Mouse (Mus musculus) liver, adult 2 months (tissue): ENCODE results near the gene Nav2. TPM values are rescaled to one million over a fixed set of nuclear protein-coding genes. Genes with fewer than 3 reads are reported as not detected.

Experiments
- DNase-seq: peaks from one replicate; pipeline ENCODE4 v3.0.0-alpha.2; 2011; ENCODE audit warnings: low read depth, low spot score; ENCODE audit errors: extremely low read depth
- H3K27ac ChIP-seq: fragments of 200-500 bp; replicated peaks from 2 replicates; pipeline ENCODE4 v1.5.1; 2012; ENCODE audit warnings: low read depth, mild to moderate bottlenecking, control low read depth, inconsistent platforms, low read length; ENCODE audit not compliant: insufficient read depth
- H3K27me3 ChIP-seq: fragments of 200-500 bp; 2 replicates; pipeline ENCODE4 v1.6.1; 2012; ENCODE audit warnings: mild to moderate bottlenecking, moderate library complexity, low read length, inconsistent platforms; ENCODE audit not compliant: control insufficient read depth, insufficient read depth
- H3K36me3 ChIP-seq: fragments of 200-500 bp; 2 replicates; pipeline ENCODE4 v1.6.1; 2012; ENCODE audit warnings: low read length, inconsistent platforms; ENCODE audit not compliant: control insufficient read depth, insufficient read depth
- H3K4me1 ChIP-seq: fragments of 200-500 bp; 2 replicates; pipeline ENCODE4 v1.6.1; 2011; ENCODE audit warnings: low read length; ENCODE audit not compliant: control insufficient read depth, insufficient read depth
- H3K4me3 ChIP-seq: fragments of 200-500 bp; 2 replicates; pipeline ENCODE4 v1.5.1; 2011; ENCODE audit warnings: low read depth, mild to moderate bottlenecking, control low read depth, low read length, moderate library complexity; ENCODE audit not compliant: insufficient read depth
- H3K79me2 ChIP-seq: fragments of 200-500 bp; 2 replicates; pipeline ENCODE4 v1.6.1; 2012; ENCODE audit warnings: inconsistent platforms, mild to moderate bottlenecking, low read length, moderate library complexity; ENCODE audit not compliant: control insufficient read depth, insufficient read depth
- H3K9ac ChIP-seq: fragments of 200-500 bp; 2 replicates; pipeline ENCODE4 v1.6.1; 2012; ENCODE audit warnings: low read depth, mild to moderate bottlenecking, control low read depth, inconsistent platforms, low read length
- CTCF ChIP-seq: fragments of 200-500 bp; IDR thresholded peaks from 2 replicates; pipeline ENCODE4 v1.5.1; 2011; ENCODE audit warnings: low read depth, low read length, control low read depth
- POLR2A ChIP-seq: fragments of 200-500 bp; IDR thresholded peaks from 2 replicates; pipeline ENCODE4 v1.6.1; 2011; ENCODE audit warnings: low read length, control low read depth; ENCODE audit not compliant: insufficient read depth; ENCODE audit errors: extremely low read depth
- WGBS: fragments of 180-500 bp; shearing (Covaris S2); methylation state at CpG from one replicate; pipeline ENCODE4 v1.1.7; 2018; 5-methylcytosine and 5-hydroxymethylcytosine counted together
- polyA plus RNA-seq: library from polyadenylated mRNA; depleted of rRNA; stranded (reverse); fragments of >200 nt; gene quantifications from 2 replicates; pipeline ENCODE4 v1.2.3, GENCODE M21; 2012
- total RNA-seq: library from RNA; depleted of rRNA; stranded (reverse); fragments of >200 nt; gene quantifications from 2 replicates; pipeline ENCODE4 v1.2.3, GENCODE M21; 2014

Nav2 gene
- total and polyA plus RNA-seq, 2 experiments = 11.1 to 17.6 TPM

DNA sequence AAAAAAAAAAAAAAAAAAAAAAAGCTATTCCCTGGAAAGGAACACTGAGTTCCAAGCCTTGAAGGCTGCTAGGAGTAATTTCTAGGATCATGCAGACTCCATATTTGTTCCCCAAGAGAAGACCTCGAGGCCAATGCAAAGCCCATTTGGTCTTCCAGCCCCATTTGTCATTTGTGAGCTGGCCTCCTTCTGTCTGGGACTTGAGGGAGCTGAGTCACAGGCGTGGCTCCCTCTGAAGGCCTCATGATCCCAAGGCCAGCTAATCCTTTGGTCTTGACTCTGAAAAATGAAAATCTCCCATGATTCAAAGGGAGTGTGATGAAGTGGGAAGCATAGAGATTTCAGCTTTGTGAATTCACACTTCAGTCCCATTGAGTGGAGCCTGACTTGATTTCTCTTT lies 370.0 kb downstream of the Nav2 start:
- WGBS = 76% methylated on average over 2 of the region's 2 CpGs
- no peak overlapping the region for H3K27ac ChIP-seq
- no peaks in the 10 kb centered on the region for H3K36me3 ChIP-seq
- no peaks in the 10 kb centered on the region for H3K27me3 ChIP-seq
- H3K79me2 ChIP-seq = no peaks in the 10 kb centered on the region
- H3K4me1 ChIP-seq = no peaks in the 10 kb centered on the region
- no peak overlapping the region for H3K4me3 ChIP-seq
- no peak overlapping the region for H3K9ac ChIP-seq
- TF ChIP-seq CTCF (no peak), POLR2A (no peak)
- DNase-seq = no peak

DNA sequence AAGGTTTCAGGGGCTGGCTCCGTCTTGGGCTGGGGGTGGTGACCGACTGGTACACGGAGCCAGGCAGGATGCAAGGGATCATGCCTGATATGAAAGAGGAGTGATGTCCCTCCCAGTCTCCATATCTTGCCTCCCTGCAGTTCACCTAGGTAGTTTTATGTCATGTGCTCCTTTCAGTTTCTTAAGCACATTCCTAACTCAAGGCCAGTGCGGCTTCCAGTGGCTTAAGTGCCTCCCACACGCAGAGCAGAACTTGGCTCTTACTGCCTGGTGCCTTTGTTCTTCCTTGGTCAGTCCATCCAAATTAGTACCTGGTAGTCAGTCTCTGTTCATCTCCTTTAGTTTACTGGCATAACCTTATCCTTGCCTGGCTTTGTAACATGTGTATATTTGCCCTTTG lies 371.9 kb downstream of the Nav2 start:
- WGBS = 91% methylated on average over 5 of the region's 5 CpGs
- Histone ChIP-seq H3K9ac (no peak overlapping the region), H3K4me1 (no peaks in the 10 kb centered on the region), H3K36me3 (no peaks in the 10 kb centered on the region), H3K4me3 (no peak overlapping the region), H3K27ac (no peak overlapping the region), H3K27me3 (no peaks in the 10 kb centered on the region), H3K79me2 (no peaks in the 10 kb centered on the region)
- no peak for TF ChIP-seq CTCF
- DNase-seq = no peak

DNA sequence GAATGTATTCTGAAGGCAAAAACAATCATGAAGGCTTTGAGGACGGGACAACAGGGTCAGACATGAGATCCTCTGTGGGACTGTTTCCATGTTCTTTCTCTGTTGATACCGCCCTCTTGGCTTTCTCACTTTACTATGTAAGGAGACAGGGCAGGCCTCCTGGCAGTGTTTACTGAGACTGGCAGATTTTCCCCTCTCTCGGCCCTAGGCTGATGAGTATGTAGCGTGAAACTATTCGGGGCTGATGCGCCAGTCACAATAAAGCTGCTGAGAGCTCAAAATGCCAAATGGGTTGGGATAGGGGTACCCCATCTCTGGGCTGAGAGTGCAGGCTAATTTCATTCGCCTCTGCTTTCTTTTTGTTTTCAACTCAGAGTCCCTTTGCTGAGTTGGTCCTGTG lies 373.9 kb downstream of the Nav2 start:
- 96% methylated on average over 7 of the region's 7 CpGs for WGBS

DNA sequence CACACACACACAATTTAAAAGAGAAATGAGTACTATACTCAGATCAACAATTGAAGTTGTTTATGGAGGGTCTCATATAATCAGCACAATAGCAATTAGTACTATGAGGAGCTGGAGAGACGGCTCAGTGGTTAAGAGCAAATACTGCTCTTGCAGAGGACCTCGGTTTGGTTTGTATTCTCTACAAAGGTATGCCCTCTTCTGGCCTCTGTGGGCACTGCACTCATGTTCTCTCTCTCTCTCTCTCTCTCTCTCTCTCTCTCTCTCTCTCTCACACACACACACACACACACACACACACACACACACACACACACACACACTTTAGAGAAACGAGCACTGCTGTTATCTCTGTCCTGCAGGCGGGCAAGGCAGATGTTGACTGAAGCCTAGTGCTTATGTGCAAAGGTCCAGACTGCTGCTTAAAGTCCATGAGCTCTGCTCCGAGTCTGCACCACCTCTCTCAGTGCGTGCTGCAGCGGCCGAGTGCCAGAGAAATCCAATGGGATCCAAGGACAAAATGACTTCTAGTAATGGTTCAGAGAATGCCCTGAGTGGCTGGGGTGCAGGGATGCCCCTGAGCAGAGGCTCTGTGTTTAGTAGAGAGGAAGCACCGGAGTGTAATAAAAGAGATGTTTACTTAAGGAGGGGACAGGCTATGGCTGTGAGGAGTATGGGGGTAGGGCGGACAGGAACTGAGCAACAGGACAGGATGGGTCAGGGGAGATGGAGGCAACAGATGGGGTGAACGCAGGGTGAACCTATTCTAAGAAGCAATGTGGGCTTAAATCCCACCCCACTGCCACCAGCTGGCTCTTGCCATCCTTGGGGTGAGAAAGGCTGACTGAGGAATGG lies 375.2 kb downstream of the Nav2 start:
- Histone ChIP-seq H3K27me3 (no peaks in the 10 kb centered on the region), H3K79me2 (no peaks in the 10 kb centered on the region), H3K4me3 (no peak overlapping the region), H3K9ac (no peak overlapping the region), H3K36me3 (no peaks in the 10 kb centered on the region), H3K4me1 (no peaks in the 10 kb centered on the region), H3K27ac (no peak overlapping the region)
- TF ChIP-seq CTCF (no peak), POLR2A (no peak)
- WGBS = 21% methylated on average over 11 of the region's 11 CpGs
- peak; percentile 76 for DNase-seq

More for the DNA sequence above, 373.9 kb downstream of the Nav2 start:
- Histone ChIP-seq H3K4me1 (no peaks in the 10 kb centered on the region), H3K4me3 (no peak overlapping the region), H3K79me2 (no peaks in the 10 kb centered on the region), H3K9ac (no peak overlapping the region), H3K27ac (no peak overlapping the region), H3K36me3 (no peaks in the 10 kb centered on the region), H3K27me3 (no peaks in the 10 kb centered on the region)
- TF ChIP-seq CTCF (no peak), POLR2A (no peak)
- DNase-seq = no peak

DNA sequence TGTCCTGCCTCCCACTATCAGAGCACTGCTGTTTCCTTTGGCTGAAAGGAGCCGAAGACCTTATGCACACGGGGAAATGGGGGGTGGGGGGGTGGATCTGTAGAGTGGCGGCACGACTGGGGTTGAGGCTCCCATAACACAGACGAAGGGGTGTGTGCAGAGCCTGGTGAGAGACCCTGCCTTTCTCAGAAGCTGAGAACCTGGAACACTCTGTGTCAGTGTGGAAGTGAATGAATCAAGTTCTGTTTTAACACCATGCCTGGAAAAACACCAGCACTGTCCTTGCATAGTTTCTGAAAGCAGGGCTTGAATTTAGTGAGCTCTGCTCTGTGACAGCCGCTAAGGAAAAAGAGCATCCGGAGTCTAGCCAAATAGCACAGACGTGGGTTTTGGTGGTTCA lies 379.7 kb downstream of the Nav2 start:
- WGBS = 67% methylated on average over 8 of the region's 8 CpGs

DNA sequence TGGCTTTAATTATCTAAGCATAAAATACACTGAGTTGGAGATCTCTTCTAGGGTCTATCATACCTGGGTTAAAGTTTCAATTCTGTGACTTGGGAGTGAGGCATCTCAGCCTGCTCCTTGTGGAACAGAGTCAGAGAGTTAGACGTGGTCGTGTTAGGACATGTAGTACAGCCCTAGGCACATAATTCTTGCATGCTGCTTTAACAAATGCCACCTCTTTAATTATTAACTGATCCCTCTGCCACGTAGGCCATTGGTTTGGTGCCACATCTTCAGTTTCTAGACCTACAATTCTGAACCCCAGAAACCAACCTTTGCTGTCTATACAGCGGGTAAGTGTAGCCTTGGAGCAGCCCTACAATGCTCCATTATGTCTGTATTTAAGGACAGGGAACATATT lies 381.8 kb downstream of the Nav2 start:
- peak; percentile 82 for DNase-seq
- Histone ChIP-seq H3K36me3 (no peaks in the 10 kb centered on the region), H3K9ac (no peak overlapping the region), H3K27ac (no peak overlapping the region), H3K4me3 (peak overlapping the region; percentile 26; the same call in 1 of the 2 replicates), H3K4me1 (peaks cover 11% of the 10 kb centered on the region), H3K79me2 (no peaks in the 10 kb centered on the region), H3K27me3 (no peaks in the 10 kb centered on the region)
- 28% methylated on average over 4 of the region's 4 CpGs for WGBS
- no peak for TF ChIP-seq CTCF
- TF ChIP-seq POLR2A = no peak

More for the DNA sequence above, 379.7 kb downstream of the Nav2 start:
- Histone ChIP-seq H3K9ac (no peak overlapping the region), H3K79me2 (no peaks in the 10 kb centered on the region), H3K27me3 (no peaks in the 10 kb centered on the region), H3K27ac (no peak overlapping the region), H3K4me3 (no peak overlapping the region), H3K4me1 (peaks cover 11% of the 10 kb centered on the region), H3K36me3 (no peaks in the 10 kb centered on the region)
- no peak for DNase-seq
- TF ChIP-seq CTCF = no peak
- no peak for TF ChIP-seq POLR2A
